Mouse (Mus musculus) hindbrain, embryonic 11.5 days (tissue): ENCODE measurements at regions not wholly inside any gene's neighbourhood (a gene's known extent, or its start where the extent isn't known, plus 50 kb on each side); places are given as distances from the start of the nearest gene placed in this dataset.

Experiments
- ATAC-seq: fragments of 200-750 bp; cut with Nextera tagmentation; 2 replicates; pipeline ENCODE4 v1.8.0; 2017; ENCODE audit warnings: mild to moderate bottlenecking, moderate TSS enrichment, moderate library complexity; ENCODE audit not compliant: low FRiP score
- DNase-seq: peaks from one replicate; pipeline ENCODE4 v3.0.0-alpha.2; 2015; ENCODE audit warnings: low spot score
- H3K27ac ChIP-seq: fragments of 300-500 bp; sonication (generic); 2 replicates; pipeline ENCODE4 v1.5.1; 2014; ENCODE audit warnings: mild to moderate bottlenecking, low read depth, low read length
- H3K27me3 ChIP-seq: fragments of 300-500 bp; sonication (generic); 2 replicates; pipeline ENCODE4 v1.6.1; 2014; ENCODE audit warnings: mild to moderate bottlenecking, low read length, moderate library complexity, mixed read lengths; ENCODE audit not compliant: control insufficient read depth, insufficient read depth
- H3K36me3 ChIP-seq: fragments of 300-500 bp; sonication (generic); 2 replicates; pipeline ENCODE4 v1.6.1; 2014; ENCODE audit warnings: mild to moderate bottlenecking, low read length, moderate library complexity, mixed read lengths; ENCODE audit not compliant: control insufficient read depth, insufficient read depth
- H3K4me1 ChIP-seq: fragments of 300-500 bp; sonication (generic); replicated peaks from 2 replicates; pipeline ENCODE4 v1.6.1; 2014; ENCODE audit warnings: low read length, mixed read lengths; ENCODE audit not compliant: control insufficient read depth, insufficient read depth
- H3K4me2 ChIP-seq: fragments of 300-500 bp; sonication (generic); replicated peaks from 2 replicates; pipeline ENCODE4 v1.6.1; 2014; ENCODE audit warnings: mild to moderate bottlenecking, low read depth, low read length
- H3K4me3 ChIP-seq: fragments of 300-500 bp; sonication (generic); 2 replicates; pipeline ENCODE4 v1.5.1; 2014; ENCODE audit warnings: low read depth, low read length
- H3K9ac ChIP-seq: fragments of 300-500 bp; sonication (generic); 2 replicates; pipeline ENCODE4 v1.6.1; 2014; ENCODE audit warnings: low read depth, low read length
- H3K9me3 ChIP-seq: fragments of 300-500 bp; sonication (generic); 2 replicates; pipeline ENCODE4 v1.6.1; 2016; ENCODE audit warnings: low read length; ENCODE audit not compliant: control insufficient read depth
- WGBS: fragments of 180-500 bp; shearing (Covaris S2); extraction: QIAGEN DNeasy Blood & Tissue Kit; methylation state at CpG from one replicate; pipeline ENCODE4 v1.1.7; 2014; 5-methylcytosine and 5-hydroxymethylcytosine counted together

- WGBS, result 80% methylated on average over 6 of the region's 6 CpGs
- ATAC-seq, result no peak
These were observed 182.8 kb downstream of the Il20rb start for GRCm38 (mm10) chr9:100303762-100304161.

GRCm38 (mm10) chr9:100301613-100302012 lies 185.0 kb downstream of the Il20rb start:
- no peak overlapping the region for H3K4me2 ChIP-seq
- WGBS, result 63% methylated on average over 12 of the region's 12 CpGs
- no peak for ATAC-seq
- no peak overlapping the region for H3K27ac ChIP-seq
- H3K4me3 ChIP-seq, result no peak overlapping the region
- H3K9ac ChIP-seq, result no peak overlapping the region
- no peaks in the 10 kb centered on the region for H3K9me3 ChIP-seq
- no peaks in the 10 kb centered on the region for H3K36me3 ChIP-seq
- no peaks in the 10 kb centered on the region; the same call in 1 of the 2 replicates for H3K27me3 ChIP-seq
- H3K4me1 ChIP-seq, result no peaks in the 10 kb centered on the region
- DNase-seq, result peak; percentile 62

More at GRCm38 (mm10) chr9:100303762-100304161, 182.8 kb downstream of the Il20rb start:
- Histone ChIP-seq H3K4me2 (no peak overlapping the region), H3K9ac (no peak overlapping the region), H3K9me3 (no peaks in the 10 kb centered on the region), H3K27me3 (no peaks in the 10 kb centered on the region), H3K4me1 (no peaks in the 10 kb centered on the region), H3K27ac (no peak overlapping the region), H3K4me3 (no peak overlapping the region), H3K36me3 (no peaks in the 10 kb centered on the region)
- no peak for DNase-seq

DNA sequence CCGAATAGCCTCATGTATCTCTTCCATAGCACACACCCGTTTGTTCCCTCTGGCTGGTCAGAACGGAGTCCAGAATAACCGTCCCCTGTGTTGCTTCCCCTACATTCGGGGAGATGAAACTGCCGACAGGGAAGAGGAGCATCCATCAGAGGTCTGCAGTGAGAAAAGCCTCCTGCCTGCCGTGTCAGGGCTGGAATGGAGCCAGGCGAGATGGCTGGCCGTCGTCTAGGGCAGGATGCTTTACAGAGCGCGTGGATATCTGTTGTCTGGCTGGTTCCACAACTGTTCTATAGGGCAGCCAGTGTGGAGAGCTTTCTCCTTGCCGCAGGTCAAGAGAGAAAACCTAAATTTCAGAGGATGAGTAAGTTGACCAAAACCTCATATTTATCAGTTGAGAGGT lies 209.2 kb downstream of the Il20rb start:
- Histone ChIP-seq H3K36me3 (no peaks in the 10 kb centered on the region), H3K4me2 (no peak overlapping the region), H3K9ac (no peak overlapping the region), H3K27ac (no peak overlapping the region), H3K4me1 (peaks cover 6% of the 10 kb centered on the region), H3K27me3 (no peaks in the 10 kb centered on the region), H3K9me3 (no peaks in the 10 kb centered on the region), H3K4me3 (no peak overlapping the region)
- ATAC-seq, result no peak
- 73% methylated on average over 13 of the region's 13 CpGs for WGBS
- DNase-seq, result no peak

GRCm38 (mm10) chr9:100266528-100267387 lies 219.8 kb downstream of the Il20rb start:
- 0 out of 2 replicates have a peak overlapping the region, but pooled peaks have one; percentile 11 for H3K9ac ChIP-seq
- peak overlapping the region; percentile 18 for H3K4me2 ChIP-seq

DNA sequence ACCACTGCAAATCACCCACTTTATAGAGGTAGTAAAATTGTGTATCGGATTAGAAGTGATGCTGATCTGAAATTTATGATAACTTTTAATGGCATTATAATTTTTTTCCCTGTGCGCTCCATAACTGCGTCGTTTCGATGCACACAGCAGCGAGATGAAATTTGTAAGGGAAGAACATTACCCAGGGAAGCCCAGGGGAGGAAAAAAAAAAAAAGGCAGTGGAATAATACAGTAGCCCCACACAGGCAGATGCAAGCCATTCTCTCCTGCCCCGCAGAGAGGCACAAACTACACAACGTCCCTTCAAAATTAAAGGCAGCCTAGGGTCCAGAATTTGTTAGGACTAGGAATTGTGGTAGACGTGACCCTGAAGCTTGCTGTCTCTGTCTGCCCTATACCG lies 234.2 kb downstream of the Il20rb start:
- no peaks in the 10 kb centered on the region for H3K36me3 ChIP-seq
- H3K9ac ChIP-seq, result no peak overlapping the region
- no peaks in the 10 kb centered on the region for H3K27me3 ChIP-seq
- H3K27ac ChIP-seq, result no peak overlapping the region
- WGBS, result 88% methylated on average over 10 of the region's 10 CpGs
- DNase-seq (no peak), ATAC-seq (no peak)
- no peaks in the 10 kb centered on the region for H3K9me3 ChIP-seq
- H3K4me1 ChIP-seq, result no peaks in the 10 kb centered on the region
- H3K4me3 ChIP-seq, result no peak overlapping the region
- no peak overlapping the region for H3K4me2 ChIP-seq

More at GRCm38 (mm10) chr9:100266528-100267387, 219.8 kb downstream of the Il20rb start:
- DNase-seq (peak; percentile 55), ATAC-seq (no peak)
- Histone ChIP-seq H3K36me3 (no peaks in the 10 kb centered on the region), H3K27me3 (0 out of 2 replicates have a peak, but pooled peaks cover 2% of the 10 kb centered on the region), H3K9me3 (no peaks in the 10 kb centered on the region), H3K27ac (no peak overlapping the region), H3K4me3 (no peak overlapping the region), H3K4me1 (0 out of 2 replicates have a peak, but pooled peaks cover 2% of the 10 kb centered on the region)
- 21% methylated on average over 16 of the region's 16 CpGs for WGBS
